Mouse (Mus musculus): ENCODE data around the gene Rc3h2.

The Rc3h2 gene

DNA sequence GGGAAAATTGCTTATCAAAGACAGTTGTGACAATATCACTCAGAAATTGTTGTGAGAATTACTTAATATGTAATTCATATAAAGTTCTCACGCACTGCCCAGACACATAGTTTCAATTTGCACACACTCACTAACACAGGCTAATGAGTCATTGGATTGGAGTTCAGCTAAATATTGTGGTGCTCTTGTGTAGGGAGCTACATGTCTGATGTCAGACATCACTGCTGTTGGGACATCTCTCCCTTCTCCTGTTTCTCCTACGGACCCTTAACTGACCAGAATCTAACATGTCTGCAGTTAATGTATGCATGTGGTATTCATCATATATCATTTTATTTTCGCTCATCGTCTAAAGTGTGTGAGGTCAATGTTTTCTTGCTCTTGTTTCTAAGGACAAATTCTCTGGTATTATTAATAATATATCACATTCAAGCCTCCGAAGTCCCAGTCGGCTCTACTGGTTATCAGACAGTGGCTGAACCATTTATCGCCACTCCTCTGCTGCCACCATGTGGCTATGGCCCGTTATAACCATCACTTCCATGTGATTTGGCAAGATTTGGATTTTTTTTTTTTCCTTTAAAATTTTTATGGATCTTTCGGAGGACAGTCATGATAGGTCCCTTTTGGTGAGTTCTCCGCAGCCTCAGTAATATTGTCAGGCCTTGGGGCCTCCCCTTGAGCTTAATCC is 84.1 kb downstream of the Rc3h2 start:
- DNase-seq (ENCODE audit: low read depth), result peak; percentile 13

DNA sequence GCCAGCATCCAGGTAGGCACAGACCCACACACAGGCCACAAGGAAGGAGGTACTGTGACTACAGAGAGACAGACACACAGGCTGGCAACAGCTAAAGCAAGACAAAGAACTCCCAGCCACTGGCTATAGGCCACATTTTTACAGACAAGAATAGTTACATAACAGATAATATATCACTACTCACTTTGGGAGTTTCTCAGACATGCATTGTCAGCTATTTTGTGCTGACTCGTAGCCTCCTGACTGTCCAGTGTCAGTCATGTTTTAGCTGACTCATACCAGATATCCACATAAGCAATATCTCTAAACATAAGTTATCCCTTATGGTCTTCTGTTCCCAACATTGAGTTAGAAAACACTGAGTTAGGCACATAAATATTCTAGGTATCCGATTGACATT is 89.4 kb downstream of the Rc3h2 start:
- no peak for DNase-seq (ENCODE audit: low read depth)

DNA sequence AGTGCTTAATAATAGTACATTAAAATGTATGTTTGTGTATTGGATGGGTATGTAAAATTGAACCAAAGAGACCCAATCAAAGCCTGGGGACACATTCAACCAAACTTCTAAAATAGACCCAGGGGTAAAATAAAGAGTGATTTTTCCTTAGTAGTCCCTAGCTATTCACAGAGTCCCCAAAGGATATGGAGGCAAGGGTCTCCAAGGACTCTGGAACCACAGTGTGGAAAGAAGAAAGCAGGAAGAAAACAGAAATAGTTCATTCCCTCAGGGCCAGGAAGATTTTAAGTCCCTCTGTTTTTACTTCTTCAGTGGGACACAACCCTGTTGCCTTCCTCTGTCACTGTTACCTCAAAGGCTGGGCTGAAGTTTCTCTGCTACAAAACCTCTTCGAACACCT is 96.5 kb downstream of the Rc3h2 start, which contains the start of gene Olfr368:
Gene Olfr368, plus strand, starts transcription at position 301 of the 400 bp plus-strand sequence.
- no peak for DNase-seq (ENCODE audit: low read depth)
